Mouse (Mus musculus): ENCODE measurements at regions not wholly inside any gene's neighbourhood (a gene's known extent, or its start where the extent isn't known, plus 50 kb on each side); places are given as distances from the start of the nearest gene placed in this dataset.
"Not testable (repeated sequence)": the region's sequence is repeated elsewhere in the genome, so short reads cannot be mapped to it uniquely, and the experiment has no call there.

DNA sequence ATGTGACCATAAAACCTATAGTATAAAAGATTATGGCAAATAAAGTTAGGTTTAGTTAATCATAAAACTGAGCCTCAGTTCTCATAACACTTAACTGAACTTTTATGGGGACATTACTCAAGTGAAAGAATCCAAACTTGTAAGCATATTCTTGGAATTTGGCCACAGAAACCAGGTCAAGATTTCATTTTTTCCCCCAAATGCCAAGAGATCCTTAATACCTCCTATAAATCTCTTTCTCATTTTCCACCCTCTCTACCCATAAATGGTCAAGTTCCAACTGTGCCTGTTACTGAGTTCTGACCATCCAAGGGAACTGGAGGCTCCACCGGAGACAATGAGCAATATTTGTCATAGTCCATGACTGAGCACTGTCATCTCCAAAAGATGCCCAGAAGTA is 97.8 kb upstream of the Galnt18 start:
- WGBS, result 72% methylated on average over 1 of the region's 1 CpGs
- no peak overlapping the region for H3K9ac ChIP-seq (ENCODE audit: low read depth, low read length, severe bottlenecking)

DNA sequence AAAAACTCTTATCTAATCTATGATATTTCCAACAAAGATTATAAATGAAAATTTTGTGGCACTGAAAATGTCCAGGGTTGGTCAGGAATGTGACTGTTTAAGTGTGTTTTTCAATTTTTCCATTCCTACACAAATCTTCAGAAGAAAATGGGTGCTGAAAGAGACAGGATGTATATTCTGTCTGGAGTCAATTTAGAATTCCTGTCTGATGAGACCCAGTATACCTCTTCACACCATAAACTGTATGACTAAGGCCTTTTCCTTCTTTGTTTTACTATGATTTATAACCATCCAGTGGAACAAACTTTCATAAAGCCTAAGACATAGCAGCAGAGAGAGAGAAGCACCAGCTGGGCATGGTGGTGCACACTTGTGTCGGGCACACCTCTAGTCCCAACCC is 96.2 kb upstream of the Galnt18 start:
- H3K4me3 ChIP-seq (replicated peaks; ENCODE audit: low read length), result no peak overlapping the region
- H3K4me1 ChIP-seq (ENCODE audit: control insufficient read depth, insufficient read depth, low read length), result no peaks in the 10 kb centered on the region; the same call in 1 of the 2 replicates
- no peak for DNase-seq (ENCODE audit: low spot score)
- H3K36me3 ChIP-seq (ENCODE audit: control insufficient read depth, insufficient read depth, low read length), result no peaks in the 10 kb centered on the region
- no peaks in the 10 kb centered on the region for H3K9me3 ChIP-seq (ENCODE audit: control insufficient read depth, low read length)
- no peak overlapping the region for H3K9ac ChIP-seq (ENCODE audit: low read depth, low read length, severe bottlenecking)
- ATAC-seq (ENCODE audit: low FRiP score, low read depth), result no peak
- no peaks in the 10 kb centered on the region for H3K27me3 ChIP-seq (ENCODE audit: control insufficient read depth, insufficient read depth, low read length)
- H3K27ac ChIP-seq (replicated peaks; ENCODE audit: low read depth, low read length), result no peak overlapping the region
- WGBS, result 79% methylated on average over 1 of the region's 1 CpGs
- TF ChIP-seq POLR2A (IDR thresholded peaks at IDR 0.05; ENCODE audit: borderline replicate concordance, extremely low read depth, insufficient read depth, insufficient read length), result no peak
- H3K4me2 ChIP-seq (replicated peaks; ENCODE audit: low read depth, low read length, severe bottlenecking), result no peak overlapping the region

More for the DNA sequence above, 97.8 kb upstream of the Galnt18 start:
- H3K4me3 ChIP-seq (replicated peaks; ENCODE audit: low read length), result no peak overlapping the region
- DNase-seq (ENCODE audit: low spot score) (peak; percentile 3), ATAC-seq (ENCODE audit: low FRiP score, low read depth) (no peak)
- no peak for TF ChIP-seq POLR2A (IDR thresholded peaks at IDR 0.05; ENCODE audit: borderline replicate concordance, extremely low read depth, insufficient read depth, insufficient read length)
- H3K4me1 ChIP-seq (ENCODE audit: control insufficient read depth, insufficient read depth, low read length), result no peaks in the 10 kb centered on the region; the same call in 1 of the 2 replicates
- H3K4me2 ChIP-seq (replicated peaks; ENCODE audit: low read depth, low read length, severe bottlenecking), result no peak overlapping the region
- H3K27ac ChIP-seq (replicated peaks; ENCODE audit: low read depth, low read length), result no peak overlapping the region
- no peaks in the 10 kb centered on the region for H3K9me3 ChIP-seq (ENCODE audit: control insufficient read depth, low read length)
- no peaks in the 10 kb centered on the region for H3K36me3 ChIP-seq (ENCODE audit: control insufficient read depth, insufficient read depth, low read length)
- no peaks in the 10 kb centered on the region for H3K27me3 ChIP-seq (ENCODE audit: control insufficient read depth, insufficient read depth, low read length)

DNA sequence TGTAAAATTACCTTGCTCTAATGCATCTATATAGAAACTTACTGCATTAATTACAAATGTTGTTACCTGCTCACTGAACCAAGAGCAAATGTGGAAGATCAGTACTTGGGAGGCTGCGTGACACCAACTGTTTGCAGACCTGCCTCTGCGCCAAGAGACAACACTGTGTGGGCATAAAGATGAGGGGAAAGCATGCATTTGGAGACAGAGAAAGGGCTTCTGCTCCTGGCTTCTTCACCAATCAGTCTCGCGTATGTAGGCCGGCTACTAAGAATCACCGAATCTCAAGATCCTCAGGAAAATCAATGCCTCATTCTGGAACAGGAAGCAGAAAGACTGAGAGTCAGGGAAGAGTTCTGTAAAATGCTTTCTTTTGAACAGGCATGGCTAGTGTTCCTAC is 89.6 kb upstream of the Galnt18 start:
- Histone ChIP-seq H3K4me2 (replicated peaks; ENCODE audit: low read depth, low read length, severe bottlenecking) (no peak overlapping the region), H3K27me3 (ENCODE audit: control insufficient read depth, insufficient read depth, low read length) (no peaks in the 10 kb centered on the region), H3K27ac (replicated peaks; ENCODE audit: low read depth, low read length) (no peak overlapping the region), H3K4me1 (ENCODE audit: control insufficient read depth, insufficient read depth, low read length) (no peaks in the 10 kb centered on the region), H3K9ac (ENCODE audit: low read depth, low read length, severe bottlenecking) (no peak overlapping the region), H3K36me3 (ENCODE audit: control insufficient read depth, insufficient read depth, low read length) (no peaks in the 10 kb centered on the region), H3K9me3 (ENCODE audit: control insufficient read depth, low read length) (no peaks in the 10 kb centered on the region), H3K4me3 (replicated peaks; ENCODE audit: low read length) (no peak overlapping the region)
- TF ChIP-seq POLR2A (IDR thresholded peaks at IDR 0.05; ENCODE audit: borderline replicate concordance, extremely low read depth, insufficient read depth, insufficient read length), result no peak
- ATAC-seq (ENCODE audit: low FRiP score, low read depth) (no peak), DNase-seq (ENCODE audit: low spot score) (no peak)
- 94% methylated on average over 6 of the region's 6 CpGs for WGBS

DNA sequence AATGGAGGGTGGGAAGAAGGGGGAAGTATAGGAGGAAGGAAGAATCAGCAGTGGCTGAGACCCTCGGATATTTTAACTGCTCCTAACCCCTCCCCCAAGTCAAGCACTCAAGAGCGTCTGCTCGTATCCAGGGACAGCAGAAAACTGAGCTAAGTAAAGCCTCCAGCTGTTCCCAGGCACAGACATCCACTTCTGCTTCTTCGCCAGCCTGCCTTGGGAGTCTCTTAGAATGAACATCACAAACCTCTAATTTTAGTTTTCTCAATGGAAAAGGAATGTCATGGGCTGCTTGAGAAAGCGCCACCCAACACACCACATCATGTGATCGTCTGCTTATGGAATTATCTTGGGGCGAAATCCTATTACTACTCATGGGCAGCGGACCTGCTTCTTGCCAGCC is 83.3 kb upstream of the Galnt18 start:
- Histone ChIP-seq H3K9me3 (ENCODE audit: control insufficient read depth, low read length) (no peaks in the 10 kb centered on the region), H3K27ac (replicated peaks; ENCODE audit: low read depth, low read length) (no peak overlapping the region), H3K36me3 (ENCODE audit: control insufficient read depth, insufficient read depth, low read length) (no peaks in the 10 kb centered on the region), H3K9ac (ENCODE audit: low read depth, low read length, severe bottlenecking) (no peak overlapping the region), H3K27me3 (ENCODE audit: control insufficient read depth, insufficient read depth, low read length) (no peaks in the 10 kb centered on the region), H3K4me1 (ENCODE audit: control insufficient read depth, insufficient read depth, low read length) (no peaks in the 10 kb centered on the region), H3K4me2 (replicated peaks; ENCODE audit: low read depth, low read length, severe bottlenecking) (no peak overlapping the region), H3K4me3 (replicated peaks; ENCODE audit: low read length) (no peak overlapping the region)
- 60% methylated on average over 8 of the region's 8 CpGs for WGBS
- no peak for TF ChIP-seq POLR2A (IDR thresholded peaks at IDR 0.05; ENCODE audit: borderline replicate concordance, extremely low read depth, insufficient read depth, insufficient read length)
- ATAC-seq (ENCODE audit: low FRiP score, low read depth) (no peak), DNase-seq (ENCODE audit: low spot score) (no peak)

DNA sequence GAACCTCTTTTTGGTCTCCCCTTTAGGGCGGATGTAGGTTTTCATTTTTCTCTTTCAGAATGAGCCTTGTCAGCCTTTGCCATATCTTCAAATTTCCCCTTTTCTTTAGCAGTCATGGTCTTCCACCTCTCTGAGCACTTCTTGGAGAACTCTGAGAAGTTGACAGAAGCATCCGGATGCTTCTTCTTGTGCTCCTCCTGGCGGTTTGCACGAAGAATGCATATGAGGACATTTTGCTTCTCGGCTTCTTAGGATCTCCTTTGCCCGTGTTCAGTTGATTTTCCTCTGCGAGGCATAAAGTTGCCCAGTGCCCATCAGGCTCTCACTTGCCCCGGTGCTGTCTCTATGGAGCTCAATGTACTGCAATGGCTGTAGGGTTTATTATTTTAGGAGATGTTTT is 78.5 kb upstream of the Galnt18 start:
- H3K4me3 ChIP-seq (replicated peaks; ENCODE audit: low read length); H3K4me2 ChIP-seq (replicated peaks; ENCODE audit: low read depth, low read length, severe bottlenecking); DNase-seq (ENCODE audit: low spot score); ATAC-seq (ENCODE audit: low FRiP score, low read depth); H3K27me3 ChIP-seq (ENCODE audit: control insufficient read depth, insufficient read depth, low read length); H3K9me3 ChIP-seq (ENCODE audit: control insufficient read depth, low read length); H3K9ac ChIP-seq (ENCODE audit: low read depth, low read length, severe bottlenecking); H3K4me1 ChIP-seq (ENCODE audit: control insufficient read depth, insufficient read depth, low read length); H3K27ac ChIP-seq (replicated peaks; ENCODE audit: low read depth, low read length); H3K36me3 ChIP-seq (ENCODE audit: control insufficient read depth, insufficient read depth, low read length): not testable (repeated sequence)
- 89% methylated on average over 8 of the region's 8 CpGs for WGBS

DNA sequence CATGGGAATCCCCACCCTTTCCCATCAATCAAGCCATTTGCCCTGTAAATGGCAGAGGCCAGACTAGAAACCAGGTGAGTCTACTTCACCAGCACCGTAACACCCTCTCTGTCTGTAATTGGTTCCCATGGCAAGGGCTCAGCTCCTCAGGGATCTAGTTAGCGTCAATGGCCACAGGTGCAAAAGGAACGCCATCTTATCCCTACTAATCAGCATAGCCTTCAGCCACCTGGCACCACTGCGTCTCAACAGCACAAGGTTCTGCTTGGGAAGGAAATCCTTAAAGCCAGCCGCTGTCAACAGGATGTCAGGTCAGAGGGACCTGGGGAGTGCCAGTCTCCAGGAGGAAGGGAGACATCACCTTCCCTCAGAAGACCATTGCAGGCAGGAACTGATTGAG is 77.2 kb upstream of the Galnt18 start:
- no peak for TF ChIP-seq POLR2A (IDR thresholded peaks at IDR 0.05; ENCODE audit: borderline replicate concordance, extremely low read depth, insufficient read depth, insufficient read length)
- Histone ChIP-seq H3K27ac (replicated peaks; ENCODE audit: low read depth, low read length) (no peak overlapping the region), H3K4me3 (replicated peaks; ENCODE audit: low read length) (no peak overlapping the region), H3K9me3 (ENCODE audit: control insufficient read depth, low read length) (no peaks in the 10 kb centered on the region), H3K27me3 (ENCODE audit: control insufficient read depth, insufficient read depth, low read length) (no peaks in the 10 kb centered on the region), H3K4me1 (ENCODE audit: control insufficient read depth, insufficient read depth, low read length) (no peaks in the 10 kb centered on the region), H3K4me2 (replicated peaks; ENCODE audit: low read depth, low read length, severe bottlenecking) (no peak overlapping the region), H3K36me3 (ENCODE audit: control insufficient read depth, insufficient read depth, low read length) (no peaks in the 10 kb centered on the region), H3K9ac (ENCODE audit: low read depth, low read length, severe bottlenecking) (no peak overlapping the region)
- DNase-seq (ENCODE audit: low spot score) (no peak), ATAC-seq (ENCODE audit: low FRiP score, low read depth) (no peak)
- WGBS, result 55% methylated on average over 5 of the region's 5 CpGs

Data from limb, embryonic 14.5 days (tissue).